ENCODE assay signal across 1 mouse cellular context in genomic region chr15:79834881-79835260, GRCm38 (mm10).
TF ChIP-seq lines count a peak whose summit lies in the region.

No protein-coding gene starts in this region.

TF ChIP-seq in MEL, 35 proteins besides CTCF, POLR2A, EP300 and RAD21:
- TF ChIP-seq SMC3 (IDR thresholded peaks at IDR 0.05; ENCODE audit: low read depth, low read length) (no peak), POLR2AphosphoS2 (IDR thresholded peaks at IDR 0.05; ENCODE audit: low read length) (no peak), MXI1 (IDR thresholded peaks at IDR 0.05; ENCODE audit: low read depth, low read length) (no peak), POLR2AphosphoS5 (IDR thresholded peaks at IDR 0.05; ENCODE audit: borderline replicate concordance, low read depth, low read length) (no peak), ELF1 (IDR thresholded peaks at IDR 0.05; ENCODE audit: low read depth, low read length) (no peak), ETS1 (IDR thresholded peaks at IDR 0.05; ENCODE audit: low read depth, low read length) (no peak), MYB (IDR thresholded peaks at IDR 0.05; ENCODE audit: low read depth, low read length) (no peak), RCOR1 (IDR thresholded peaks at IDR 0.05; ENCODE audit: low read depth, low read length) (no peak), ZC3H11A (IDR thresholded peaks at IDR 0.05; ENCODE audit: low read depth, low read length) (no peak), UBTF (IDR thresholded peaks at IDR 0.05; ENCODE audit: borderline replicate concordance, insufficient read depth, low read depth, low read length) (no peak), SIN3A (IDR thresholded peaks at IDR 0.05; ENCODE audit: low read length) (no peak; the same call in 1 of the 2 replicates), TCF12 (IDR thresholded peaks at IDR 0.05; ENCODE audit: low read depth, low read length) (no peak), ZNF384 (IDR thresholded peaks at IDR 0.05; ENCODE audit: low read depth, low read length) (no peak), USF2 (IDR thresholded peaks at IDR 0.05; ENCODE audit: borderline replicate concordance in 1 of 2, insufficient read depth in 1 of 2, low read depth in 1 of 2, low read length in 2 of 2) (no peak), NRF1 (IDR thresholded peaks at IDR 0.05; ENCODE audit: insufficient read depth, low read depth, low read length, poor library complexity, severe bottlenecking) (no peak), KAT2A (conservative IDR thresholded peaks at IDR 0.05; ENCODE audit: low read depth, low read length) (no peak), MAX (IDR thresholded peaks at IDR 0.05; ENCODE audit: low read length) (no peak), GATA1 (IDR thresholded peaks at IDR 0.05; ENCODE audit: low read depth, low read length) (no peak)
